Mouse (Mus musculus): ENCODE data around the gene Anxa3.

GRCm38 (mm10) chr5:96824769-96825327 lies 31.7 kb downstream of the Anxa3 start:
- no peak for TF ChIP-seq POLR2A (IDR thresholded peaks at IDR 0.05; ENCODE audit: control insufficient read depth in 1 of 2, insufficient read depth in 1 of 2, low read depth in 1 of 2, low read length in 2 of 2, poor library complexity in 1 of 2)
- no peak for TF ChIP-seq GATA1 (IDR thresholded peaks at IDR 0.05; ENCODE audit: low read depth, low read length)
- TF ChIP-seq EP300 (IDR thresholded peaks at IDR 0.05; ENCODE audit: low read depth in 1 of 2, low read length in 2 of 2): no peak
